Mouse (Mus musculus): Measurements from ENCODE around the gene Meig1.

GRCm38 (mm10) chr2:3453096-3453495, 30.6 kb upstream of the Meig1 start:
- TF ChIP-seq MYOD1 (IDR thresholded peaks at IDR 0.05; ENCODE audit: control insufficient read depth, insufficient read length, low read depth) = no peak
- TF ChIP-seq MYOG (IDR thresholded peaks at IDR 0.05; ENCODE audit: control insufficient read depth, extremely low read depth, insufficient read length) = no peak

Data from C2C12 (cell line).